ENCODE assay signal across 19 mouse cellular contexts in genomic region chr5:28360745-28361144, GRCm38 (mm10). TPM values are rescaled to one million over a fixed set of nuclear protein-coding genes. Genes with fewer than 3 reads are reported as not detected.
DNase-seq lines count a peak whose midpoint lies in the region; ATAC-seq and TF ChIP-seq lines count a peak whose summit lies in the region.
"Had no signal": no experiment of that assay in that cellular context is flagged by ENCODE, and none has a peak within 500 bp of the region (broad histone marks: within the 10 kb centered on the region; RNA-seq: fewer than 3 reads in every experiment).

No protein-coding gene starts in this region.

- H3K4me2 ChIP-seq in forebrain, embryonic 14.5 days (ENCODE audit: low read length), result no peak overlapping the region
- no peak overlapping the region for H3K4me2 ChIP-seq in forebrain, embryonic 11.5 days (ENCODE audit: low read depth, low read length, severe bottlenecking)
- H3K4me2 ChIP-seq: embryonic facial prominence, embryonic 12.5 days; forebrain, embryonic 12.5 days had no signal

- no peak for TF ChIP-seq POLR2A in brain, embryonic 14.5 days (IDR thresholded peaks at IDR 0.05; ENCODE audit: borderline replicate concordance, extremely low read depth, insufficient read depth, insufficient read length, poor library complexity, severe bottlenecking)

- WGBS in forebrain, embryonic 14.5 days, result 25% methylated on average over 2 of the region's 2 CpGs
- WGBS in forebrain, embryonic 11.5 days, result 77% methylated on average over 2 of the region's 2 CpGs
- 85% methylated on average over 2 of the region's 2 CpGs for WGBS in hindbrain, embryonic 10.5 days

- peak; percentile 82 for DNase-seq in forebrain, embryonic 14.5 days (ENCODE audit: low spot score)
- DNase-seq in forebrain, embryonic 11.5 days (ENCODE audit: low spot score), result no peak
- peak; percentile 16 for DNase-seq in retina, postnatal 1 day
- DNase-seq in retina, embryonic 14.5 days (ENCODE audit: low spot score), result no peak
- DNase-seq in brain, embryonic 14.5 days (ENCODE audit: low read depth), result peak; percentile 73
- no peak for DNase-seq in hindbrain, embryonic 10.5 days (ENCODE audit: low spot score)
- DNase-seq: adrenal gland, adult 8-10 months; adrenal gland, postnatal 14 days; adrenal gland, postnatal 36 days; cerebellum, adult 11 months; cerebellum, adult 18-20 months; cerebellum, adult 8-10 months; cerebellum, postnatal 10 days; cerebellum, postnatal 25 days had no signal

- ATAC-seq in forebrain, embryonic 14.5 days, result peak; percentile 50; the same call in 1 of the 2 replicates
- ATAC-seq in forebrain, embryonic 11.5 days (replicated peaks; ENCODE audit: low FRiP score), result no peak
- ATAC-seq: activated CD4-positive, CD25-positive, alpha-beta regulatory T cell, adult 4 months; Patski had no signal

- no peak overlapping the region for H3K4me3 ChIP-seq in forebrain, embryonic 14.5 days (ENCODE audit: low read depth, low read length)
- no peak overlapping the region for H3K4me3 ChIP-seq in forebrain, embryonic 11.5 days (ENCODE audit: low read depth, low read length)
- H3K4me3 ChIP-seq in hindbrain, embryonic 10.5 days, result no peak overlapping the region
- H3K4me3 ChIP-seq: embryonic facial prominence, embryonic 10.5 days; embryonic facial prominence, embryonic 12.5 days; forebrain, embryonic 12.5 days had no signal

- no peaks in the 10 kb centered on the region for H3K27me3 ChIP-seq in forebrain, embryonic 14.5 days (replicated peaks; ENCODE audit: control insufficient read depth, insufficient read depth, low read length)
- H3K27me3 ChIP-seq in forebrain, embryonic 11.5 days (ENCODE audit: control insufficient read depth, insufficient read depth, low read length), result no peaks in the 10 kb centered on the region
- no peaks in the 10 kb centered on the region for H3K27me3 ChIP-seq in hindbrain, embryonic 10.5 days (ENCODE audit: insufficient read depth, poor library complexity, severe bottlenecking)
- H3K27me3 ChIP-seq: embryonic facial prominence, embryonic 12.5 days; forebrain, embryonic 12.5 days; Patski had no signal

- H3K9ac ChIP-seq in forebrain, embryonic 14.5 days (ENCODE audit: low read length), result no peak overlapping the region
- H3K9ac ChIP-seq in forebrain, embryonic 11.5 days (ENCODE audit: low read length), result no peak overlapping the region
- H3K9ac ChIP-seq: embryonic facial prominence, embryonic 12.5 days; forebrain, embryonic 12.5 days had no signal

- no peak for TF ChIP-seq CTCF in brain, embryonic 14.5 days (IDR thresholded peaks at IDR 0.05; ENCODE audit: borderline replicate concordance, extremely low read depth, insufficient read depth, insufficient read length)

- no peak overlapping the region for H3K27ac ChIP-seq in forebrain, embryonic 14.5 days (ENCODE audit: low read depth, low read length)
- no peak overlapping the region for H3K27ac ChIP-seq in forebrain, embryonic 11.5 days (ENCODE audit: low read depth, low read length)
- H3K27ac ChIP-seq in hindbrain, embryonic 10.5 days, result no peak overlapping the region
- H3K27ac ChIP-seq: embryonic facial prominence, embryonic 10.5 days; embryonic facial prominence, embryonic 12.5 days; forebrain, embryonic 12.5 days had no signal

- no peaks in the 10 kb centered on the region for H3K4me1 ChIP-seq in forebrain, embryonic 14.5 days (ENCODE audit: control insufficient read depth, insufficient read depth, low read length)
- no peaks in the 10 kb centered on the region for H3K4me1 ChIP-seq in forebrain, embryonic 11.5 days (replicated peaks; ENCODE audit: control insufficient read depth, insufficient read depth, low read length)
- no peaks in the 10 kb centered on the region for H3K4me1 ChIP-seq in hindbrain, embryonic 10.5 days (replicated peaks)
- H3K4me1 ChIP-seq: embryonic facial prominence, embryonic 10.5 days; embryonic facial prominence, embryonic 12.5 days; forebrain, embryonic 12.5 days had no signal

- peaks cover 65% of the 10 kb centered on the region for H3K36me3 ChIP-seq in forebrain, embryonic 14.5 days (ENCODE audit: control insufficient read depth, insufficient read depth, low read length)
- H3K36me3 ChIP-seq in forebrain, embryonic 11.5 days (ENCODE audit: control insufficient read depth, insufficient read depth, low read length), result peaks cover 19% of the 10 kb centered on the region
- H3K36me3 ChIP-seq in hindbrain, embryonic 10.5 days, result peaks cover 93% of the 10 kb centered on the region

- H3K9me3 ChIP-seq in forebrain, embryonic 14.5 days (replicated peaks; ENCODE audit: control insufficient read depth, low read length), result no peaks in the 10 kb centered on the region
- no peaks in the 10 kb centered on the region for H3K9me3 ChIP-seq in forebrain, embryonic 11.5 days (ENCODE audit: control insufficient read depth, low read length)
- no peaks in the 10 kb centered on the region for H3K9me3 ChIP-seq in hindbrain, embryonic 10.5 days
- H3K9me3 ChIP-seq: embryonic facial prominence, embryonic 10.5 days; embryonic facial prominence, embryonic 12.5 days; forebrain, embryonic 12.5 days had no signal

RNA-seq across cellular contexts. Expression of gene Rbm33, which starts 43.8 kb away (rescaled TPM):
- polyA plus RNA-seq in forebrain, embryonic 14.5 days (2014; fragmentation: Nextera tagmentation; extraction: Ambion mirVana), result 21.4 and 21.7 TPM in 2 replicates
- polyA plus RNA-seq in forebrain, embryonic 11.5 days (2014; fragmentation: Nextera tagmentation; extraction: Ambion mirVana), result 24.9 and 26.0 TPM in 2 replicates
- polyA plus RNA-seq in brain, embryonic 14.5 days (2012; rRNA removed), result 55.1 and 62.6 TPM in 2 replicates
- 14.5 and 17.3 TPM in 2 replicates for polyA plus RNA-seq in hindbrain, embryonic 10.5 days (2016; fragmentation: Nextera tagmentation; extraction: Ambion mirVana)

Comparison
In these comparisons a context has a peak if more than half of its experiments do, and no peak if none do; other contexts are left out.
1. DNase-seq: peak in forebrain, embryonic 14.5 days (single experiment), retina, postnatal 1 day (single experiment) and brain, embryonic 14.5 days (single experiment); none in forebrain, embryonic 11.5 days (single experiment), retina, embryonic 14.5 days (single experiment) and hindbrain, embryonic 10.5 days (single experiment).